Mouse (Mus musculus) kidney, postnatal 4 days (tissue): ENCODE data around the gene Fosb.

ENCODE experiments used
- DNase-seq, 2 experiments: peaks; one replicate each; pipeline ENCODE4 v3.0.0; 2021; ENCODE audit warnings: mixed read lengths in 2 of 2

Gene Fosb

DNA sequence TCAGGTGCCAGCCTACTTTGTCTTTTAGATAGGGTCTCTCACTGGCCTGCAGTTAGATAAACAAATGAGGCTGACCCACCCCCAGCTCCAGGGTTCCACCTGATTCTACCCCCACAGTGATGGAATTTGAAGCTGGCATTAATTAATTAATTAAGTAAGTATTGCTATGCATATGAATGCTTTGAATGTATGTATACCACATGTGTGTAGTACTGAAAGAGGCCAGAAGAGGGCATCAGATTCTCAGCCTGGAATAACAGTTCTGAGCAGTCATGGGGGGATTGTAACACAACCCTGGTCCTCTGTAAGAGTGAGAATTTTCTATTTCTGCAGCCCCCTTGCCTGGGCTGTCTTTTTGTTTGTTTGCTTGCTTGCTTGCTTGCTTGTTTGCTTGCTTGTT is 18.6 kb upstream of the Fosb start:
- DNase-seq, result no peak

DNA sequence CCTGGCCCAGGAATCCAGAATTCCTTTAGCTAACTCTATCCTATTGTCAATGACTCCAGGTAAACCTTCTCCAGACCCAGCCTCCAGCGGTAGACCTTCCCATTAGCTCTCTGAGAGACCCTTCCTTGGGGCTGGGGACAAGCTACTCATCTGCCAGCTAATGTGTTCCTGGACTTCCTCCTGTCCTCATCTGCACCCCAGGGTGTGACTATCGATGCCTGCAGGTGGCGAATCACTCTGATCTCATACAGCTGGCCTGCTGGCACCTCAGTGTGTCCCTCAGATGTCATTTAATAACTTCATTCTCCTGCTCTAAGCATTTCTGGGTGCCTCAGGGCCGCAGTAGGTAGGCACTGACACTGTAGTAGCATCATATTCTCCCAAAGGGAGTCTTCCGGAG is 17.9 kb upstream of the Fosb start:
- no peak for DNase-seq

DNA sequence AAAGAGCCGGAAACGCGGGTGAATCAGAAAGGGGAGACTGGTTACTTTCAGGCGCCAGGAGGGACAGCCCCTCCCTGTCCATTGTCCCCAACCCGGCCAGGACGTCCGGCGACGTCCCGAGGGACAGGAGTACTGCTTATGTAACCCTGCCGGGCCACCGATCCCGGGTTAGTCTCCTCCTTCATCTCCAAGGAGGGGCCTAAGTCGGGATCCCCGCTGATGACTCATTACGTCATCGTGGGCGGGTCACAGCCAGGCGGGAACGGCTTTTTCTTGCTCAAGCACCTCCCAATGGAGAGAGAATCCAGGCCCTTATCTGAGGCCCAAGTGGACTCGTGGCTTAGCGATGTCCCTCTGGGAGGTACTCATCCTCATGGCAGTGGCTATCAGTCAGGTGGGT is 17.3 kb upstream of the Fosb start:
- DNase-seq, result peak; percentile 88 to 92

DNA sequence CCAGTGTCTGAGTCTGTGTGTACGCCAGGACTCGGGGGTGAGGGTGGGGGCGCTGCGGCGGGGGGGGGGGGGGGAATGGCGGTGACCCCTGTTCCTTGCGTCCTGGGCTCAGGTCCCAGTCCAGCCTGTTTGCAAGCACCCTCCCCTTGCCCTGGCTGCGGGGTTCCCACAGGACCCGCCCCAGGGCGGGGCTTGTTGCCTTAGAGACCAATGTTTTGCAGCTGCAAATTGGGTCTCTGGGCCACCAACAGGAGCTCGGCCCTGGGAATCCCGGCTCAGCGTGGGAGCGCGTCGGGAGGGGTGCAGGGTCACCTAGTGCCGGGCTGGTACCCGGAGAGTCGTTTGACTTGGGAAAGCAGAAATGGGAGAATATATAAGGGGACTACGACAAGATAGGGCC is 16.5 kb upstream of the Fosb start:
- DNase-seq, result peak; percentile 92 to 94

DNA sequence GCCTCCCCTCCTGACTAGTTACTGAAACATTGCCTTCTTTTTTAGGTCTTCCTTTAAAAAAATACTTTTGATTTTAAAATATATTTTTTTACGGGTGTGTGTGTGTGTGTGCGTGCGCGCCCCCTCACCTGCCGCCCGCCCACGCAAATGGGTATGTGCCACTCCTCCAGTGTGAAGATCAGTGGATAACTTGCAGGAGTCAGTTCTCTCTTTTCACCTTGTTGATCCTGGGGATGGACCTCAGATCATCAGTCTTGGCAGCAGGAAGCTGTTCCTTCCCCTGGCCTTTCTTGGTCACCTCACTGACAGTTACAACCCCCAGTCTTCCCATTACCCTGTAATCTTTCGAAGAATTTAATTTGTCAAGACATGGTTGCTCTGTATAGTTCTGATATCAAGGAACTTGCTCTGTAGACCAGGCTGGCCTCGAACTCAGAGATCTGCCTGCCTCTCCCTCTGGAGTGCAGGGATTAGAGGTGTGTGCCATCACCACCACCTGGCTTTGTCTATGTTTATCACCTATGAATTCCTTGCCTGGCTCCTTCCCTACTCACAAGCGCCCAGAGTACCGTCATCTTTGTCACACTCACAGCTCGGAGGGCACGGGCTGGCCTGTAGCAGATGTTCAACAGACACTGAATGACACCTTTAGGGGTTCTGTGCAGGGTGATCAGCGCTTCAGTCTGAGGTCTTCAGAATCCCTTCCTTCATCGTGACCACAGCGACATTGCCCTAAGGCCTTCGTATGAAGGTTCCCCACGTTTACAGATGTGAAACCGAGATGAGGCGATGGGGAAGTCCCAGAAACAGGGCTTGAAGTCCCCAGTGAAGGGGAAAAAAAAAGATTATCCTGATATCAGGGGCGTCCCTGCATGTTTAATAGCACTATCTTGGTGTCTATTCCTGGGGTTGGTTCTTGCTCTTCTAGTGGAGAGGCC is 15.7 kb upstream of the Fosb start:
- no peak for DNase-seq

DNA sequence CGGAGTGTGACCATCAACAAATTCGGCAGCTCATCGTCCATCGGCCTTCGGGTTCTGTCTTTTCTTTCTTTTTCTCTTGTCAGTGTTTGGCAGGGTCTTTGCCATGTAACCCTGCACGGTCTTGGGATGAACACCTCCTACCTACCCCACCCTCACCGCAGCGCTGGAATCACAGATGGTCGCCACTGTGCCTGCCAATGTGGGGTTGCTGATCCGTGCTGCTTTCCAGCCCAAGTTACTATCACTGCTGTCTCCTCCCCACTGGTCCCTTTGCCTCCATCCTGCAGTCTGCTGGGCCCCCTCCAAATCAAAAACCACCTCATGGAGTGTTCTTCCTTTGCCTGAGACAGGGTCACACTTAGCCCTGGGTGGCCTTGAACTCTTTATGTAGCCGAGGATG is 14.4 kb upstream of the Fosb start:
- no peak for DNase-seq

DNA sequence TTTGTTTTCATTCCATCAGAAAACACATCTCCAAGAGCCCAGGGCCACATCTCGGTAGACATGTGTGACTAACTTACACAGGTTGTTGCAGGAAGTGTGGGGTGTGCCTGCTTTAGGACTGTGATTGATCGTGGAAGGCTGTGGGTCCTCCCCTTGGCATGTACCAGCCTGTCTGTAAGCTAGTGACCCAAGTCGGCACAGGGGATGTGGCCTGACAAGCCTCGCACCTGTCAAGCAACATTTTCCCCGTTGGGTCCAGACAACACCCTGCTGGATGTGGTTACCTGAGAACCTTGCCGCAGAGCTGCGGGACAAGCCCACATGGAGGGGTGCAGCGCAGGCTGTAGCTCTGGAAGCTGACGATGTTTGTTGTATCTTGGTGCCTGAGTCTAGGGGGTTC is 12.6 kb upstream of the Fosb start:
- no peak for DNase-seq

DNA sequence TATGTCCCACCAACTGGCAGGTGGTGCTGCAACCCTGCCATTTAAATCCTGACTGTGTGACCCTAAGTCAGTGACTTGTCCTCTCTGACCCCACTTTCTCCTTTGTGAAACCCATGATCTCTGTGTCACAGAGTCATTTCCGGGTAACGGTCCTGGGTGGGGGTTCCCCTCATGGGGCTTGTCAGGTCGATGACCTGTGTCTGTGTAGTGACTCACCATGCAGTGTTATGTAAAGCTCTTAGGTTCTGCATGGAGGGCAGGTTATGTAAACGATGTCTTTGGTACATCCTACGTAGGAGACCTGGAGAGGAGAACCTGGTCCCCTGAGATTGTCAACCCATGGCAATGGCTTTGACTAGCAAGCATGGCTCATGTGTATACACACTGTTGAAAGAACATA is 11.6 kb upstream of the Fosb start:
- DNase-seq, result no peak

DNA sequence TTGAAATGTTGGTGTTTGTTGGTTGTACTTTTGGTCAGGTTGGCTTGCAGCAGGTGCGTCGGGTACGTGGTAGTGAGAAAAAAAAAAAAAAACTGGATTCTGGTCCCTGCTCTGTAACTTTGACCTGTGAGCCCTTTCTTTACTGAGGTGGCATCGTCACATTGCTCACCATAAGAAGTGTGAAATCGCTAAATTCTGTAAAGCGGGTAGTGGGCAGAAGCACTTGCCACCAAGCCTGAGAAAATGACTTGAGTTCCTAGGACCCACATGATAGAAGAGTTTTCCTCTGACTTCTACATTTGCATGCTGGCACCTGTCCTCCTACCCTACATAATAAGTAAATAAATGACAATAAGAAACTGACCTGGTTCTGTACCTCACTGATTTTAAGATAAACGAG is 10.8 kb upstream of the Fosb start:
- DNase-seq, result no peak

DNA sequence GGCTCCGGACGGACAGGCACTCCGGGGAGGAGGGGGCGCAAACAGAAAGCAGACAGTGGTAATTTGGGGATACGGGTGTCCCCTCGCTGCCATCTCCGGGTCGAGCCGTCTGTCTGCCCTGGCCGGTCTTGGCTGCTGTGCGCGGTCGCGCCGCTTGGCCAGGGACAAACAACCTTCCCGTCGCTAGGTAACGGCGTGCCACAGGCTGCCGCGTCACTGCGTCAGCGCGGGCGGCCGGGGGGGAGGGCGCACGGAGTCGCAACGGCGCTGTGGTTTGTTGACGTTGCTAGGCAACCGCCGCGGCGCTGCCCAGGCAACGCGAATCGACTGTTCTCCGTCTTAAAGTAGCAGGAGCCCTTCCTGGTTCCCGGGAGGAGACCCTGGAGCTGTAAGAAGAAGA is 10.1 kb upstream of the Fosb start:
- DNase-seq, result peak; percentile 97 to 99

DNA sequence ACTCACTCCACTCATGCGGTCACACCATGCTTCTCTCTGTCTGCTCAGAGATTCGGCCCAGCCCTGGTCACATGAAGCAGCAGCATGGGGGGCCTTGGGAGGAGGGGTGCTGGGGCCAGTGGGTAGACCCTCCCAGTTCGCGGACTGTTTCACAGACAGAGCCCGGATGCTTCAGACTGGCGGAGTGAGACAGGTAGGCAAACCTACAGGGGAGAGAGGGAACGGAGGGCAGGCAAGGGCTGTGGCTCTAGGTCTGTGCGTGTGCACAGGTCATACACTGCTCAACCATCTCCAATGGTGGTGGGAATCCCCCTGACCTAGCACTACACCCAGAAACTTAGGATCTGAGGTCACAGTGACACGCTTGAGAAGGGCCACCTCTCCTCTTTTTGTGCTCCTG is 9.6 kb upstream of the Fosb start:
- peak in 1 of 2 experiments; percentile 32 for DNase-seq

DNA sequence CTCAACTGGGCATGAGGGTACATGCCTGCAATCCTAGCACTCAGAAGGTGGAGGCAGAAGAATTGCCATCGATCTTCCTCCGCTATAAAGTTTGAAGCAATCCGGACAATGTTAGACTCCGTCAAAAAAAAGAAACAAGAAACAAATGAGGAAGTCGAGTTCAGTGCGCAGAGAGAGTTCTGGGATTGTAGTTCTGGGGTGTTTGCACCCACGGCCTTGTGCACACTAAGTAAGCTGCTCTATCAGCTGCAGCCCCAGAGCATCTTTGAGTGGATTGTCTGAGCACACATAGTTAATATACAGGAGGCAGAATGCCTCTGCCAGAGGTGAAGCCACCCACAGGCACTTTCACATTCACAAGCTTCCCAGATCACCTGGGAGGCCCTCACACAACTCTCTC is 8.8 kb upstream of the Fosb start:
- no peak for DNase-seq

DNA sequence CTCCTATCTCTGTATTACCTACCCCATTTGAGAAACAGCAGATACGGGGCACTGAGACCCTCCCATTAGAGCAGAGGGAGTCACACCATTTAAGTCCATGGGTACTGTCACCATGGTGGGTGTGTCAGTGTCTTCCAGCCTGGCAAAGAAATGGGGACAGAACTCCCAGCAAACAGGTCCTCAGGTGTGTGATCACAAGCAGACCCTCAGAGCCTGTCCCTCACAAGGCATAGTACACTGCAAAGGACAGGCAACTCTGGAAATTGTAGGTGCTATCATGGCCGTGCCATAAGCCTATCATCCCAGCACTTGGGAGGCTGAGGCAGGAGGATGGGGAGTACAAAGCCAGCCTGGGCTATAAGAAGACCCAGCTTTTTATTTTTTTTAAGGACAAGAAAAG is 8.3 kb upstream of the Fosb start:
- DNase-seq, result no peak

DNA sequence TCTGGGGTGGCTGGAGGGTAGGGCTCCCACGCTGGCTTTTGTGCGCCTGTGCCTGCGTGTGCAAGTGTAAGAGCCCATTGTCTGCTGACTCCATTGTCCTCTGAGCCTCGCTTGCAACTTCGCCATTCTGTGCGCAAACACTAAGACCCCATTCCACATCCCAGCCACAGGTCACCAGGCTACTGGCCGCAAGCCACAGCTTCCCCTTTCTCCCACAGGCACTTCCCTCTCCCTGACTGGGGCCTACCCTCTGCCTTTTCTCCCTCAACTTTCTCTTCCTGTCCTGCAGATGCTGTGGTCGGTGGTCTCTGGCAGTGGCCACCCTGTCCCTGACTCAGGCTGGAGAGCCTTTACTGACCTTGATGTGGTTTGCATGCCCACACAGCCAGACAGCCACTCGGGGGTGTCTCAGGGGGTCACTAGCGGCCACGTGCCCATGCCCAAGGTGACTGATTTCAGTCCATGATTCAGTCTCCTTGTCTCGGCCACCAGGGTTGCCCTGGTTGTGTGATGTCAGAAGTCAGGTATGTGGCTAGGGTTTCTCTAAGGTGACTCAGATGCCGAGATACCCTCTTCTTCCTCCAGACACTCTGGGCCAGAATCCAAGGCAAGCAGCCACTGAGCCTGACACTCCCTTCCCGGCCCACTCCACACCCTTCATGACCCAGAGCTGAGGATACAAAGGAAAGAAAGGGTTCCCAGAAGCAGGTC is 6.8 kb upstream of the Fosb start:
- no peak for DNase-seq

DNA sequence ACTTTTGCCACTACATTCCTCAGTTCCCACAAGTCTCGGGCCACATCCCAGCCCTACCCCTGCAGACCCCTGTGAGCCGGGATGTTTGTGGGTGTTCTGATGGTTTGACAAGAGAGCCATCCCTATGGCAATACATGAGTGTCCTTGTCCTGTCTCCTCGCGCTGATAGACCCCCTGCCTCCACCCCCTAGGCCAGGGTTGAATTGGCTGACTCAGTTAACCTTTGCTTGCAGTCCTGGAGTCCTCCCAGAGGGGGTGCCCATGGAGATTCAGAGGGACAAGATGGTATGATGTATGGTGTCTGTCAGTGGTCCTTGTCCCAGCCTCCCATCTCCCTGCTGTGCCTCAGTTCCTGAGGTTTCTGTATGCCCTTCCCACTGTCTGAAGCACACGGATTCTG is 4.2 kb upstream of the Fosb start:
- no peak for DNase-seq

DNA sequence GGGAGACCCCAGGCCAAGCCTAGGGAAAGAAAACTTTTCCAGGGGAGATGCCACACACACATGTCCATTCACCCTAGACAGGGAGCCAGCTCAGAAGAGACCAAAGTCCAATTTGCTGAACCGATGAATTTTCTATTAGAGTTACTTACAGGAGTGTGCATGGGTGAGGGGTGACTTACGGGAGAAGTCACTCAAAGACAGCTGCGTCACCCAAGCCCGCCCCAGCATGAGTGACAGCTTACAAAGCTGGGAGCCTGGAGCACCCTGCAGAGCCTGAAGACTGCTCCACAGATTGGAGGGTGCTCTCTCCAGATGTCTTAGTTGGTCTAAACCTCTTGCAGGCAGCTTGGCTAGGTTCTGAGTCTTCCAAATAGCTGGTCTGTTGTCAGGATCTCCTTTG is 2.1 kb upstream of the Fosb start:
- no peak for DNase-seq

DNA sequence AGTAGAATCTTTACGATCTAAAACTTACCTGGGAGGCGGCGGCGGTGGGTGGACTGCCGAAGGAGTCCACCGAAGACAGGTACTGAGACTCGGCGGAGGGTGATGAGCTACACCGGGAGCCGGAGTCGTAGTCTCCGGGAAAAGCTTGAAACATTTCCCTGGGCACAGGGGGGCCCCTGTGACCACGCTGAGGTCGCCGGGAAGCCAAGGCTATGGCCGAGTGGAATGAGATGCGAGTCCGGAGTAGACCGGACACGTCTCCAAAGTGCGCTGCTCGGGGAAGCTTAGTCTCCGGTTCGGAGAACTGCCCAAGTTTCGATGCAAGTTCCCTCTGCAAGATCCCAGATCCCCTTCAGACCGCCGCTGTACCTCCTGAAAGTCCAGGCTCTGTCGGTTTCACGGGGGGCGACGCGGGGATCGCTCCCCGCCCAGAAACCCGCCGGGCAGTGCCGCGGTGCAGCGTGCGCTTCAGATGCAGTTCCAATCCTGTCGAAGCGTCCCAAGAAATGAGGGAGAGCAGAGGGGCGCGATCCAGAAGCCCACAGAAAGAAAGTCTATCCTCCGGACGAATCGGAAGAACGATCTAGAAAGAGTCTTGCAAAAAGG is 470 bp downstream of the Fosb start:
- DNase-seq, result peak in 1 of 2 experiments; percentile 38

DNA sequence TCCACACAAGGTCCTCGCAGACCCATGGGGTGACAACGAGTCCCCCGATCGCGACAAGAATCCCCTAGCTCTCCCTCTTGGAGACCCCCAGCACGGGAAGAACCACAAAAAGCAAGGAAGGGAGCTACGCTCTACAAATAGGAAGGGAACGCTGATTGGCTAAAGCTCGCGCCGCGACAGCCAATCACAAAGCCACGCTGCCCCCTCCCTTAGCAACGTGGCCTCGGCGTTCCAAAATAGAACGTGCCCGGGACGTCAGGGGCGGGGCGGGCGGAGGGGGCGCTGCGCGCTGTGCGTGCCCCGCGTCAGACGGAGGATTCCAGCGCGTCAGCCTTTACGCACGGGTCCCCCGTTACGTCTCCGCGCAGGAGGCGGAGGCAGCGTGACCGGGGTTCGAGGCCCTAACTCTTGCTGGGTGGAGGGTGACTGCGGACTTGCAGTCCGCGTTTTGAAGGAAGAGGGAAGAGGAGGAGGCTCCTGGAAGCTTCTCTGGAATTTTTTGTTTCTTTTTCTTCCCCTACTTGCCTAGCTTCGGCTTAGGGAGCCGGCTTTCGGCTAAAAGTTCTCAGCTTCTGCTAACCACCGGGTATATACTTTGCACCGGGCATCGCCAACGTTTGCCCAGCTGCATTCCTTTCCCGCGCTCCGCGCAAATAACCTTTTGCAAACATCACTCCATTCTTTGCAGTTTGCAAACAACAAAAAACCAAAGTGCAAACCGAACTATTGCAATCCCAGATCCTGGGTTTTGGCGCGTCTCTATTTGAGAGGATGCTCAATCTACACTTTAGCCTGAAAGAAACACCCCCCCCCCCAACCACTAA is 1.2 kb downstream of the Fosb start:
- DNase-seq, result peak; percentile 96 to 97

DNA sequence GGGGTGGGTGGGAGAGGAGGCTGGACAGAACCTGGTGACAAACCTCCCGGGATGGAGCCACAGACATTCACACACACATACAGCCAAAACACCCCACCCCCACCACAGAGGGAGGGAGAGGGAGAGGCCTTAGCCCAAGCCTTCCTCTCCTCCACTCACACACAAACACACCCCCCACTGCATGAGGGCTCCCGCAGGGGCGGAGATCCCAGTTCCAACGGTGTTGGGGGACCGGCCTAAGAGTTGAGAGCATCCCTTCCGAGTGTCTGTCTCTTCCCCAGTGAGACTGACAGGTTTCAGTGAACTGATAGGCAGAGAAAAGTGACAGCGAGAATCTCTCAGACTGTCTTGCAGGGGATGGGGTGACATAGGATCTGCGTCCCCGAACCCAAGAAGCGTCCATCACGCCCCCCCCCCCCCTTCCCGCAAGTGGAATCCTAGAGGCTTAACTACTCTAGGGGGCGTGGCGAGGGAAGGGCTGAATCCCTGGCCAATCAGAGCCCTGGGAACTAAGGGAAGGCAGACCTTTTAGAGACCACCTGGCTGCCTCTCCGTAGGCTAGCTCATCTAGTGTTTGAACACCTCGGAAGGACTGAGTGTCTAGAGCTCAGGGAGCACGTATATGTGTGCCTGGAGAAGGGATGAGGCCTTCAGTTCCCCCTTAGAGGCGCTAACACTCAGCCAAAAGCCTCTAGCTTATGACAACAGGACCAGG is 2.0 kb downstream of the Fosb start:
- peak; percentile 82 to 89 for DNase-seq

DNA sequence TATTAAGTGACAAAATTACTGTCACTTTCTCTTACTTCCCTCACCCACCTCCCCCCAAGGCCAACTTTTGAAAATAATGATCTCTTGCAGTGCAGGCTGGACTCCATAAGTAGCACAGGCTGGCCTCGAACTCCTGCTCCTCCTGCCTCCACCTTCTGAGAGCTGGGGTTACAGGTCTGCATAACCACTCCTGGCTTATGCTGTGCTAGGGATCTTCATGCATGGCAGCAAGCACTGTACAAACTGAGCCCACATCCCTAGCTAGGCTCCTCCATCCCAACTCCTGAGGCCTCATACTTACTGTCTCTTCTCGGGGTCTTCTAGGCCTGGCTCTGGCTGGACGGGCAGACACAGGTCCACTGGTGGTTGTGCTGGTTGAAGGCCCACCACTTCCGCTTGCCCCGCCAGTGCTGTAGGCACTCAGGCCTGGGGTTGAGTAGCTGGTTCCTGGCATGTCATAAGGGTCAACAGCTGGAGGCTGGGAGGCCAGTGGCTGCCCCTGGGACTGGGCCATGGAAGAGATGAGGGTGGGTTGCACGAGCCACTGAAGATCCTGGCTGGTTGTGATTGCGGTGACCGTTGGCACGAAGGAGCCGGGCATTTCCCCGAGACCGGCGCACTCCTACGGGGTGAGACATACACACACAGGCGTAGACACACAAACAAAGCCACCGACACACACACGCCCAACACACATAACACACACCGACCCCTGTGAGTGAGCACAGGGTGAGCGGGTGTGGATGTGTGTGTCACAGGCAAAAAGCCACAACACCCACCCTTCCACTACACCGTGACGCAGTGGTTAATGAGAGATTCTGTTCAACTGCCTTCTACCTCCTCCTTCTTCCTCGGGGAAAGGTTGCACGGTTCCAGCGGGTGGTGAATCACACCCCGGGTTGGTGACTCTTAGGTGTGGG is 2.8 kb downstream of the Fosb start:
- DNase-seq, result no peak
